Mouse (Mus musculus): Measurements from ENCODE around the gene Abcb10. TPM values are rescaled to one million over a fixed set of nuclear protein-coding genes. Genes with fewer than 3 reads are reported as not detected.
"Not testable (repeated sequence)": the region's sequence is repeated elsewhere in the genome, so short reads cannot be mapped to it uniquely, and the experiment has no call there.

The Abcb10 gene
- 10 to 100 TPM; 18.3 to 19.1 TPM for total RNA-seq (2021)
- long read RNA-seq, experiment 1, full-length matches to known transcripts, result 11 of 29 reads
- long read RNA-seq, experiment 1, partial matches to known transcripts, result 0 of 29 reads
- long read RNA-seq, experiment 1, other reads (novel, unspliced or antisense), result 18 of 29 reads
- long read RNA-seq, experiment 2, full-length matches to known transcripts, result 12 of 79 reads
- long read RNA-seq, experiment 2, partial matches to known transcripts, result 4 of 79 reads
- long read RNA-seq, experiment 2, other reads (novel, unspliced or antisense), result 63 of 79 reads

DNA sequence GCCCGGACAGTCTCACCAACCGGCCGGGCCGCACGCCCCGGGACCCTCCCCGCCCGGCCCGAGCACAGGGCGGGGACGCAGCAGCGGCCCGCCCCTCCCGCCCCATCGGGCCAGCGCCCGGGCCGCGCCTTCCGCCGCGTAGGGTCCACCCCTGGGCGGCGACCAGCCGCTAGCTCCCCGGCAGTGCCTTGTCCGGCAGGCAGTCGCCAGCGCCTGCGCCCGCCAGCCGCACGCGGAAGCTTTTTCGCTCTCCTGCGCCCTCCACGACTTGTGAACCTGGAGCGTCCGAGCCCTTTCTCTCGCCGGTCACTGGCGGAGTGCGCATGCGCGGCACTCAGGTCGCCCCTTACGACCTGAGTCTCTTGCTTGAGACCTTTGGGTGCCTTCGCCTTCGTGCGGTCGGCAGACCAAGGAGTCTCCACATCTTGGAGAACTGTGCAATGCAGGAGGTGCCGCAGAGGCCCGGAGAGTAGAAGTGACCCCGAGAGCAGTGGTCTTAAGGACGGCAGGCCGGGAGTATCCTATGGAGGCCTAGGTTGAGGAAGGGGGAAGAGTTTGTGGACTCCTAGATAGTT is at the start of gene Abcb10:
Abcb10 (minus strand) TSS at position 297 of the 575 bp plus-strand sequence.
- DNase-seq (ENCODE audit: low spot score in 2 of 2), result peak; percentile 76 to 79

DNA sequence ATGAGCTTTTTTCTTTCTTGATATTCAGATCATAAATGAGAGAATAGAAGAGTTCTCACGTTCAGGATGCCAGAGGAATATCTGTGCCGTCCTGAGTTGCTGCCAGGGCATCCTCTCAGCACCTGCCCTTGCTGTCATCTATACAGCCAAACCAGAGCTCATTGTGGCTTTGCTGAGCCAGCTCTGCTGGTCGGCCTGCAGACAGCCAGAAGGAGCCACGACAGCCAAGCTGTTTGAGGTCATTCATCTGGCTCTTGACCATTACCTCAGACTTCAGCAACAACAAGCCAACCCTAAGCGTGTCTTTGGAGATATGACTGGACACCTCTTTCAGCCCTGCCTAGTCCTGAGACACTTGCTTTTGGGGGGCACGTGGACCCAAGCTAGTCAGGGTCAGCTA is 44.9 kb upstream of the Abcb10 start:
- DNase-seq (ENCODE audit: low spot score in 2 of 2), result no peak

DNA sequence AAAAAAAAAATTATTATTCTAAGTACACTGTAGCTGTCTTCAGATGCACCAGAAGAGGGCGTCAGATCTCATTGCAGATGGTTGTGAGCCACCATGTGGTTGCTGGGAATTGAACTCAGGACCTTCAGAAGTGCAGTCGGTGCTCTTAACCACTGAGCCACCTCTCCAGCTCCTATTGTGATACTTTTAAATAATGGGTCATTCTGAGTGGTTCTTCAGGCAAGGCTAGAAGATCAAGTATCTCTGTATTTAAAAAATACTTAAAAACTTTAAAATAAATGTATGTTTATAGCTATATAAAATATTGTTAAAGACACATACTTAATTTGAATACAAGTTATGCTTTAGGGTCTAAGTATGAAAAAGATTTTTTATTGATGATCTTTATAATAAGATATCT is 43.3 kb upstream of the Abcb10 start:
- DNase-seq (ENCODE audit: low spot score in 2 of 2), result not testable (repeated sequence)

DNA sequence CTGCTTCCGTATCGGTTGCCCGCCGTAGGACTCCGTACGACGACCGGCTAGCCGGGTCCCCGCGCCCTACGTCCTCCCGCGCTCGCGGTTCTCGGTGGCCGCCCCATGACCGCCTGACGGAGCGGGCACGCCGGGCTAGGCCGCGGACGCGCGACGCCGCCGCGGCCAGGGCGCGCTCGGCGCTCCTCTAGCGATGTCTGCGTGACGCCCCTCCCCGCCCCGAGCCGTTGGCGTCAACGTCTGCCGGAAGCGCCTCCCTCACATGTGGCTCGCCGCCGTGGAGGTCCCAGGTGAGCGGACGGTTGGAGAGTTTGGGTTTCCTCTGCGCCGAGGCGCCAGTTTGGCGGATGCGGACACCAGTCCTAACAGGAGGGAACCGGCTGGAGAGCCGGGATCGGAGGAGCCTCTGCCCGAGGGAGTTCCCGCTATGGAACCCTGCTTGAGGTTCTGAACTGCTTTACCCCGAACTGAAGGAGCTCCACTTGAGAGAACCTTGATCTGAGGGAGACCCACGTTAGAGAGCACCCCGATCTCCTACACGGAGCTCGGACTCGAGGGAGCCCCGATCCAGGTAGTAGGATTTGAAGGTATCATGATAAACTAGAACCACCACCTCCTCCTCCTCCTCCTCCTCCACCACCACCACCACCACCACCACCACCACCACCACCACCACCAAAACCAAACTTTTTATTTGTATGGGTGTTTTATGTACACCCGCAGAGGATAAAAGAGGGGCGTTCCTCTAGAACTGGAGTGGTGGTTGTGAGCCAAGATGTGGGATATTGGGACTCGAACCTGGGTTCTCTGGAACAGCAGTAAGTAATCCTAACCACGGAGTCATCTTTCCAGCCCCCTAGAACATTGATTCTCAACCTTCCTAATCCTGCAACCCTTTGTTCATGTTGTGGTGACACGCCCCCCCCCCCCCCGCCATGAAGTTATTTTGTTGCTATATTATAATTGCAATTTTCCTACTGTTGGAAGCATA is 38.6 kb upstream of the Abcb10 start, which contains the start of the genes Taf5l and Urb2:
Taf5l (minus strand) TSS at position 161 of the 991 bp plus-strand sequence.
Urb2 (plus strand) TSS at position 272 of the 991 bp plus-strand sequence.
- DNase-seq (ENCODE audit: low spot score in 2 of 2), result peak; percentile 93

DNA sequence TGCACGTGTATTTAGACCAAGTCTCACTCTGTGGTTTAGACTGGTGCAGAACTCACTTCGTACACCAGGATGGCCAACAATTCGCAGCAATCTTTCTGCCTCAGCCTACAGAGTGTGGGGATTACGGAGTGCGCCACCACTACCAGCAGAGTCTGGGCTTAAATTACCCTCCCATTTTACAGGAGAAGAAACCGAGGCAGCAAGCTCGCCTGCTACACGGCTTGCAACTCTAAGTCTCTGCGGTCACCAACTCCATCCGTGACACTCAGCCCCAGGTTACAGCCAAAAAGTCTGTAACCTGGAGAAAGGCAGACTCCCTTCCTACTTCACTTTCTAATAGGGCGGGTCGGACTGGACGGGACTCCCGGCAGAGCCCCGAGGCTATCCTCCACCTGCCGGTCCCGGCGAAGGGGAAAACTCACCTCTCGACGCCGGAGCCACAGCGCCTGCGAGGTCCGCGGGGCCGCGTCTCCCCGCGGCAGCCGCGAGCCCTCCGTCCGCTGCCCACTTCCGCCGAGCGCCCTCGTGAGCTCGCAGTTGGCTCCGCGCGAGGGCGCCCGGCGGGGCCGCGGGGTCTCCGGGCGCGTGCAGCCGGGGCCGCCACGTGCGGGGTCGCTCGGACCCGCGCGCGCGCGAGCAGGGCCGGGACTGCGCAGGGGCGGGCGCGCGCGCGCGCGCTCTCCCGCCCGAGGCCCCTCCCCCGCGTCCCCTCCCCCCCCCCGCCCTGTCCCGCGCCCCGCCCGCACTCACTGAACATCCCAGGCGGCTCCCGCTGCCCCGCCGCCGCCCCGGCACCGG is 37.7 kb upstream of the Abcb10 start:
- no peak for DNase-seq (ENCODE audit: low spot score in 2 of 2)

DNA sequence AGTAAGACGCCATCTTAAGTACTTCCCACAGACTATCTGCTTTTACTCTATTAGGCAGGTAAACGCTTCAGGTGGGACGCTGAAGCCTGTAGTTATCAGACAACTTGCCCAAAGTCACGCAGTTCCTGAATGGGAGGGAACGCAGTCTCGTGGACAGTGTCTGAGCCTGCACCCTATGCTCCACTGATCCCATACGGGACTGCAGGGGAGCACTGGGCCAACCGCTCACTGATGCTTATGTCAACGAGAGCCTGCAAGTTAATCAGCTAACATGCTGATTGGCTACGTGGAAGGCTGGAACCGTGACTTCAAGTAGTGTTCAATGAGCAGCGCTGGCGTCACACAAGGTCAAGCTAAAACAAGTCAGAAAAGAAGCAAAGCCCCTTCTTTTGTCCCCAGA is 36.9 kb upstream of the Abcb10 start:
- no peak for DNase-seq (ENCODE audit: low spot score in 2 of 2)

DNA sequence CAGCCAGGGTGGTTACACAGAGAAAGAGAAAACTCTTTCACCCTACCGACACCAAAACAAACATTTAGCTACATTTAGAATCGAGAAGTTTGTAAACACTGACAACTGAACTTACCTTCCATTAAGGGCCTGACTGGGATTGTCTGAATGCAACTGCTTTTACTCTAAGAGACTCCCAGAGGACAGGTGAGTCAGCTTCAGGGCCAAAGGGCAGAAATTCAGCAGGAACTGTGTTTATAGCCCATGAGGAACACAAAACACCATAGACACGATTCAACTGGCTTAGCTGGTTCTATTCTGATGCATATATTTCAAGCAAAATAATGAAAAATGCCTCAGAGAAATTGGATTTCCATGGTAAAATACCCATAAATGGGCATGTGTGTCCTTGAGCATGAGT is 31.8 kb upstream of the Abcb10 start:
- DNase-seq (ENCODE audit: low spot score in 2 of 2), result no peak

DNA sequence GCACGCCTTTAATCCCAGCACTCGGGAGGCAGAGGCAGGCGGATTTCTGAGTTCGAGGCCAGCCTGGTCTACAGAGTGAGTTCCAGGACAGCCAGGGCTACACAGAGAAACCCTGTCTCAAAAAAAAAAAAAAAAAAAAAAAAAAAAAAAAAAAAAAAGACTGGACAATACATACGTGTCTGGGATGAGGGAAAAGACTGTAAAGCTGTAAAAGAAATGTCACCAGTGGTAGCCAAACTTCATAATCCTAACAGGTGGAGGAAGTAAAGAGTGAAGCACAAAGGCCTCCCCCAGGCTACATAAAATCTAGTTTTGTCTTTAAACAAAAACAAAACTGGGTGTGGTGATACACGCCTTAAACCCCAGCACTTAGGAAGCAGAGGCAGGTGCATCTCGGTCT is 31.4 kb upstream of the Abcb10 start:
- not testable (repeated sequence) for DNase-seq (ENCODE audit: low spot score in 2 of 2)

DNA sequence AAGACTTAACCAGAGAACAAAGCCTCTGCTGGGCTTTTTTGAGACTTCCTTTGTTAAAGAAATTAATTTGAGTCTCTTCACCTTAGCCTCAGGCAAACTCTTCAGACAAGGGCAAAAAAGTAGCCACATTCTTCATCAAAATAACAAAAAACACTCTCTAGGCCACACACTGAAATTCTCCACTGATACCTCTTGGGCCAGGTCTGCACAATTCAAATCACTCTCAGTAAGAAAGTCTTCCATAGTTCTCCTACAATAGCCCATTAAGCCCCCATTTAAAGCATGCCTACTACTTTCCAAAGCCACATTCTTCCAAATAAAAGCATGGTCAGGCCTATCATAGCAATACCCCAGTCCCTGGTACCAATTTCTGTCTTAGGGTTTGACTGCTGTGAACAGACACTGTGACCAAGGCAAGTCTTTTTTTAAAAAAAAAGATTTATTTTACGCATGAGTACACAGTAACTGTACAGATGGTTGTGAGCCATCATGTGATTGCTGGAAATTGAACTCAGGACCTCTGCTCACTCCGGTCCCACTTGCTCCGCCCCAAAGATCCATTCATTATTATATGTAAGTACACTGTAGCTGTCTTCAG is 29.2 kb upstream of the Abcb10 start:
- DNase-seq (ENCODE audit: low spot score in 2 of 2), result no peak

DNA sequence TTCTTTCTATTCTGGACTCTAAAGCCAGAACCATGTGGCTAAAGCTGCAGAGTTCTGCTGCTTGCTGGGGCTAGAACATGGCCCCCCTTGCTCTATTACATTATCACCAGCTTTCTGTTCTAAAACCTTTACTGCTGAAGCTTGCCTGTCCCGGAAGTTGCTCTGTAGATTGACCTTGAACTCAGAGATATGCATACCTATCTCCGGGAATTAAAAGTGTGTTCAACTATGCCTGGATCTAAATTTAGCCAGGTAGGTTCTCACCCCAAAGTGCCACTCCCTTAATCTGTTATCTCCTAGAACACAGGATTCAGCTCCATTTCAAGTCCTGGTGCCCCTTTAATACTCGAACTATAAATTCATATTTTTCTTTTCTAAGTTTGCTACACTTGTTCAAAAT is 28.7 kb upstream of the Abcb10 start:
- DNase-seq (ENCODE audit: low spot score in 2 of 2), result no peak

DNA sequence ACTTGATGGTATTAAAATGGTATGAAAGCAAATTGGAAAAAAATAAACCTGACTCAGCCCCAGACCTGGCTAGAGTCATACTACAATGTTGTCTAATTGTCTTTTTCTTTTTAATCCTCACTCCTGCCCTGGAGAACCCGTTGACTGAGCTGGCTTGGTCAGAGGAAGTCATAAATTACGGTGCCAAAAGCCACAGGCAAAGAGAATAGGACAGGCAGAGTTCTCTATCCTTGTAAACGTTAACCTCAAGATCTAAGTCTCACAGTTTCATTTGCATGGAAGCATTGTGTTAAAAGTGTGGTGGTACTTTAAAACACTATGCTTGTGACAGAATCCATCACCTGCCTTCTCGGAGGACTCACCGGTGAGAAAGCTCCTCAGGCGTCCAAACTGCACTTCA is 24.9 kb upstream of the Abcb10 start:
- DNase-seq (ENCODE audit: low spot score in 2 of 2), result no peak

DNA sequence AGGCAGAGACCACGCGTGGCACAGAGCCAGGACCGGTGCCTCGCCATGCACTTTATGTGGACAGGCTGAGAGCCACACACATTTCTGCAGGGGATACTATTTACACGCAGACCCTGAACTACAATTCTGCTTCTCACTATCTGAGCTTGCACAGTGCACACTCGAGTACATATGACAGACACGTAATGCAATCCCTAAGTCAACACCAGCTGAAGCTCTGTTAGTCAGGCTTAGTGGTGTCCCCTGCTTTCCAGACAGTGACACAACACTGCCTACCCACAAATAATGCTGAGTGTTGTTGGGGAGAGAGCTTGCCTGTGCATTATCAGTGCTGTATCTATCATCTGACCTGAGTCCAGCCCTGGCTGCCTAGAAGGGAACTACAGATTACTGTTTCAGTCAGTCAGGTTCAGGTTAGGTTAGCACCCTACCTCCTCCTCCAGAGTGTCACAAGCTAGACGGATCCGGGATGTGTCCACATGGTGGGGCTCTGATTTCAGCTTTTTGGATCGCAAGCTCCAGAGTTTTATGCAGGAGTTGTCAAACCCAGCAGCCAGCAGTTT is 19.7 kb upstream of the Abcb10 start:
- DNase-seq (ENCODE audit: low spot score in 2 of 2), result no peak

DNA sequence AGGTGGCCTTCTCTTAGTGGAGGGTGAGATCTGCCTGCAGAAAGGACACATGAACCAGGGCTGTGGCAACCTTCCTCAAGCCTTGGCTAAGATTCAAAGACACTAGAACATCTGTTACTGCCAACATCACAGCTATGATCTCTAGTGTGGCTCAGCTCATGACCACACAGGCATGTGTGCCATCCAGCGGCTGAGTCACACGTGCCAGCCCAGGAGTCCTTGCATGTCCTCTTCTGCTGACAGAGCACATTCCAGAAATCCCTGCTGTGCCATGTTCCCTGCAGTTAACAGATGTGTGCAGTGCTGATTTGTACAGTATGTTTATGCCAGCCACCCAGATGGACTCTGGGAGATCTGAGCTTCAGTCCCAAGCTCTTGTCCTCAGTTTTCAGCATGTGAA is 16.6 kb upstream of the Abcb10 start:
- no peak for DNase-seq (ENCODE audit: low spot score in 2 of 2)

DNA sequence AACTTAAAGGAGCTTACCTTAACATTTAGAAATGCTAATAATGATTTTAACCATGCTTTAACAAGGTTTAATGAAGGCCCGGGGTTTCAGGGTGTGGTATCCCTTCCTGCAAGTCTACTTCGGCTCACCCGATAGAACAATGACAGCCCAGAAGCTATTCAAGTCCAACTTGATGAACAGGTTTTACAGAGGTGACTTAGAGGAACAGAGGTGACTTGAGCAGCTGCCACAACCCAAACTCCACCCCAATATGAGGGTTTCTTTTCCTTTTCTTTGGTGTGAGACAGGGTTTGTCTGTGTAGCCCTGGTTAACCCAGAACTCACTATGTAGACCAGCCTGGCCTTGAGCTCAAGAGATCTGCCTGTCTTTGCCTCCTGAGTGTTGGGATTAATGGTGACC is 11.1 kb upstream of the Abcb10 start:
- no peak for DNase-seq (ENCODE audit: low spot score in 2 of 2)

DNA sequence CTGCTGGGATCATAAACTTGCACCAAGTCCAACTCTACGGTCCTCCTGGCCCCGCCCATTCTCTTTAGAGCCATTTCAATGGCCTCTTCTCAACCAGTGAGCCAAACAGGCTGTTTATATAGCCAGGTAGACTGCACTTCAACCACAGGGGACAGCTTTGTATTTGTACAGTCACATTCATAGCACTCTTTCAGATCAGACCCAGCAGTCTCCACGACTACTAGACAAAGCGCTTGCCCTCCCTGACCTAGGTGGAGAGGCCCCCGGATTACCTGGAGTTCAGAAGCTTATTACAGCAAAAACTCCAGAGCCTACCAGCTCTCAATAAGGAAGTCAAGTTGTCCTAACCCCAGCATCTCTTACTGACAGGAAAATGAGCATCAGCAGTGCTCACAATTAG is 10.7 kb upstream of the Abcb10 start:
- no peak for DNase-seq (ENCODE audit: low spot score in 2 of 2)

DNA sequence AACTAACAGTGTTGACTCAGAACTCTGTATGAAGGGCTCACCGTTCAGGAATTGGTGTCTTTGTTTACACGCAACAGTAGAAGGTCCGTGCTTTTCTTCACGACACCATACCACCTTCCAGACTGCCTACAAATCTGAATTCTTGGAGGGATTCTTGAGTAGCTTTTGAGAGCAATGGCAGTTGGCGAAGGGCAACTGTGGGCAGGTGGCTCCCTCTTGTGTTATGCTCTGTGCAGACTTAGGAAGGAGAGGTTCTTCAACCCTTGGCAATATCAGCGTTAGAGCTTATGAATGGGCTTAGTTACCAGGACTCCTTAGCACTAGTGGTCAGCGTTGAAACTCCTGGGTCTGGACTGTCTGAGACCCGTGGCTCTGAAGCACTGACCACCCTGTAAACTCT is 9.7 kb upstream of the Abcb10 start:
- no peak for DNase-seq (ENCODE audit: low spot score in 2 of 2)

DNA sequence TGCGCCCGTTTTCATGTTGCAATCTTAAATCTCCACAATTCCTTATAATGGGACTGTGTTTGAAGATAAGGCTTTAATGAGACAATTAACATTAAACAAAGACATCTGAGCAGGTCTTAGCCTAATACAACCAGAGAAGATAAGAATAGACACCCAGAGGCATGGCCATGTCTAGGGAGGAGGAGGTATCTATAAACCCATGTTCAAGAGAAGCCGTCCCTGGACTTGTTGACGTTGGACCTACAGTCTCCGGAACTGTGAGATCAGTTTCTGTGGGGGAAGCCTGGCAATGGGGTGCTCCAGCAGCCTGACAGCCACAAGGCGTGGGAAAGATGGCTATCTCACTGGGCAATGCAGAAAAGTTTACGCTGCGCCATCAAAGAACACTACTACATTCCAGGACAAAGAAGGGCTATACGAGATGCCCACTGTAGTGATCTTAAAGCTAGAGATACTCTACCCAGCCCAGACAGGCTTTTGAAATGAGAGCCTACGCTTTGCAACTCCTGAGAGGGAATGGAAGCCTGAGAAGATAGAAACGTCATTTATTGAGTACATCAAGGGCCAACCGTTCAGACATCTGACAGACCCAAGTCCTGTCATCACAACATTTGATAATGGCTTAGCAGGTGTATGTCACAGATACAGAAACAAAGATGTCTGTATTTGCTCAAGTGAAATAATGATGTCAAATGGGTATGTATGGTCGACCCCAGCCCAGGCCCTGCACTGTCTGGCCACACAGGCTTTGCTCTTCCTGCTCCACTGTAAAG is 7.5 kb upstream of the Abcb10 start:
- DNase-seq (ENCODE audit: low spot score in 2 of 2), result no peak

DNA sequence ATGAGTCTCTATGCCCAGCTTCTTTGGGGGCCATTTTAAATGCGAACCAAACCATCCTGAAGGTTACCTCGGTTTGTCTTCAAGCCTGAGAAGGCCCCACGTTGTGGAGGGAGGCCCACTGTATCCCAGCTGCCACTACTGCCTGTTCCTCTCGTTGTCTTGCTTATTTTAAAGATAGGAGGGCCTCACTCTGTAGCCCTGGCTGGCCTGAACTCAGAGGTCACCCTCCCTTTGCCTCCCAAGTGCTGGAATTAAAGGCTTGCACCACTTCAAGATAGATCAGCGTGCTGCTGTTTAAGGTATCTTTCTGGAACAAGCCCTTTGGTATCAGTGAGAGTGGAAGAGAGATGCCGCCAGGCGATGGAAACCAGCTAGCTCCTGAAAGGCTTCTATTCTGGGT is 6.2 kb upstream of the Abcb10 start:
- no peak for DNase-seq (ENCODE audit: low spot score in 2 of 2)

DNA sequence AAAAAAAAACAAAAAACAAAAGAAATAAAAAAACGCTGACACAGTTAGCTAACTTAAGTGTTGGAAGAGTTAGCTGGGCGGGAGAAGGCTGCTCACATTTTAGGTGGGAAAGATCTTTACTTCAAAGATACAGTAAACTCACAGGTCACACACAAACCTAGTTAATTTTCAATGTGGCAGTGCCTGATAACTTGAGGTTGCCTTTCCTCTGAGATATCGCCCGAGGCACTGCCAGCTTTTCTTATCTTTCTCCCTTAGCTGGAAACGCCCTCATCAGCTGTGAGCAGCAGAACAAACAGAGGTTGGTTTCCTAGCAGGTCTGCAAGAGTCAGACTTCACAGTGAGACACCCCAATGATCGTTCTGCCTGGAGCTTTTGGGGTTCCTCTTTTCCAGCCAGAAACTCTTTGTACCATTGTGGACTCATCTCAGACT is 5.7 kb upstream of the Abcb10 start:
- no peak for DNase-seq (ENCODE audit: low spot score in 2 of 2)

Measured in layer of hippocampus, postnatal 14 days (tissue).